Mouse (Mus musculus): ENCODE measurements around the gene Gm43951.
A peak's percentile ranks its signal among the peaks of the same experiment; 100 is the strongest.
"Not testable (repeated sequence)": the region's sequence is repeated elsewhere in the genome, so short reads cannot be mapped to it uniquely, and the experiment has no call there.

Gene Gm43951

GRCm38 (mm10) chr11:72184252-72184651, 22.4 kb downstream of the Gm43951 start:
- Histone ChIP-seq H3K36me3 (ENCODE audit: insufficient read depth, low read length) (peaks cover 26% of the 10 kb centered on the region), H3K4me3 (replicated peaks; ENCODE audit: low read length) (no peak overlapping the region), H3K4me1 (replicated peaks; ENCODE audit: low read depth, low read length) (peaks cover 14% of the 10 kb centered on the region), H3K9me3 (ENCODE audit: low read length) (no peaks in the 10 kb centered on the region), H3K27me3 (ENCODE audit: insufficient read depth, low read length) (no peaks in the 10 kb centered on the region)
- TF ChIP-seq POU5F1 (IDR thresholded peaks at IDR 0.05; ENCODE audit: borderline replicate concordance, low read length) (no peak), NANOG (IDR thresholded peaks at IDR 0.05; ENCODE audit: borderline replicate concordance, low read length) (no peak), CTCF (conservative IDR thresholded peaks at IDR 0.05; ENCODE audit: low read length) (no peak)

GRCm38 (mm10) chr11:72181136-72181535, 25.5 kb downstream of the Gm43951 start:
- Histone ChIP-seq H3K4me3 (replicated peaks; ENCODE audit: low read length) (no peak overlapping the region), H3K4me1 (replicated peaks; ENCODE audit: low read depth, low read length) (peaks cover 36% of the 10 kb centered on the region), H3K27me3 (ENCODE audit: insufficient read depth, low read length) (peaks cover 2% of the 10 kb centered on the region; the same call in 1 of the 2 replicates), H3K36me3 (ENCODE audit: insufficient read depth, low read length) (peaks cover 27% of the 10 kb centered on the region), H3K9me3 (ENCODE audit: low read length) (no peaks in the 10 kb centered on the region)
- TF ChIP-seq CTCF (conservative IDR thresholded peaks at IDR 0.05; ENCODE audit: low read length) = no peak
- no peak for TF ChIP-seq POU5F1 (IDR thresholded peaks at IDR 0.05; ENCODE audit: borderline replicate concordance, low read length)
- no peak for TF ChIP-seq NANOG (IDR thresholded peaks at IDR 0.05; ENCODE audit: borderline replicate concordance, low read length)

- peaks cover 2% of the 10 kb centered on the region; the same call in 1 of the 2 replicates for H3K27me3 ChIP-seq (ENCODE audit: insufficient read depth, low read length)
- no peak for TF ChIP-seq CTCF (conservative IDR thresholded peaks at IDR 0.05; ENCODE audit: low read length)
Observed at GRCm38 (mm10) chr11:72180556-72180955, 26.1 kb downstream of the Gm43951 start.

GRCm38 (mm10) chr11:72176553-72176952, 30.1 kb downstream of the Gm43951 start:
- Histone ChIP-seq H3K4me1 (replicated peaks; ENCODE audit: low read depth, low read length) (peaks cover 43% of the 10 kb centered on the region), H3K36me3 (ENCODE audit: insufficient read depth, low read length) (peaks cover 55% of the 10 kb centered on the region), H3K27me3 (ENCODE audit: insufficient read depth, low read length) (peaks cover 2% of the 10 kb centered on the region; the same call in 1 of the 2 replicates), H3K9me3 (ENCODE audit: low read length) (no peaks in the 10 kb centered on the region), H3K4me3 (replicated peaks; ENCODE audit: low read length) (no peak overlapping the region)
- no peak for TF ChIP-seq POU5F1 (IDR thresholded peaks at IDR 0.05; ENCODE audit: borderline replicate concordance, low read length)
- TF ChIP-seq NANOG (IDR thresholded peaks at IDR 0.05; ENCODE audit: borderline replicate concordance, low read length) = peak; percentile 92

More at GRCm38 (mm10) chr11:72180556-72180955, 26.1 kb downstream of the Gm43951 start:
- Histone ChIP-seq H3K36me3 (ENCODE audit: insufficient read depth, low read length) (peaks cover 33% of the 10 kb centered on the region), H3K4me3 (replicated peaks; ENCODE audit: low read length) (no peak overlapping the region), H3K4me1 (replicated peaks; ENCODE audit: low read depth, low read length) (peaks cover 38% of the 10 kb centered on the region), H3K9me3 (ENCODE audit: low read length) (no peaks in the 10 kb centered on the region)

- Histone ChIP-seq H3K4me3 (replicated peaks; ENCODE audit: low read length) (no peak overlapping the region), H3K36me3 (ENCODE audit: insufficient read depth, low read length) (peaks cover 55% of the 10 kb centered on the region)
- TF ChIP-seq NANOG (IDR thresholded peaks at IDR 0.05; ENCODE audit: borderline replicate concordance, low read length) (no peak), CTCF (conservative IDR thresholded peaks at IDR 0.05; ENCODE audit: low read length) (no peak), POU5F1 (IDR thresholded peaks at IDR 0.05; ENCODE audit: borderline replicate concordance, low read length) (no peak)
Observed at GRCm38 (mm10) chr11:72175966-72176365, 30.7 kb downstream of the Gm43951 start.

GRCm38 (mm10) chr11:72174721-72175120, 31.9 kb downstream of the Gm43951 start:
- TF ChIP-seq CTCF (conservative IDR thresholded peaks at IDR 0.05; ENCODE audit: low read length) (no peak), POU5F1 (IDR thresholded peaks at IDR 0.05; ENCODE audit: borderline replicate concordance, low read length) (no peak), NANOG (IDR thresholded peaks at IDR 0.05; ENCODE audit: borderline replicate concordance, low read length) (no peak)
- H3K36me3 ChIP-seq (ENCODE audit: insufficient read depth, low read length) = peaks cover 49% of the 10 kb centered on the region
- peaks cover 2% of the 10 kb centered on the region; the same call in 1 of the 2 replicates for H3K27me3 ChIP-seq (ENCODE audit: insufficient read depth, low read length)
- H3K4me3 ChIP-seq (replicated peaks; ENCODE audit: low read length) = no peak overlapping the region
- H3K9me3 ChIP-seq (ENCODE audit: low read length) = no peaks in the 10 kb centered on the region
- H3K4me1 ChIP-seq (replicated peaks; ENCODE audit: low read depth, low read length) = peaks cover 43% of the 10 kb centered on the region

More at GRCm38 (mm10) chr11:72175966-72176365, 30.7 kb downstream of the Gm43951 start:
- H3K27me3 ChIP-seq (ENCODE audit: insufficient read depth, low read length) = peaks cover 2% of the 10 kb centered on the region; the same call in 1 of the 2 replicates
- H3K4me1 ChIP-seq (replicated peaks; ENCODE audit: low read depth, low read length) = peaks cover 43% of the 10 kb centered on the region
- no peaks in the 10 kb centered on the region for H3K9me3 ChIP-seq (ENCODE audit: low read length)

- no peak for TF ChIP-seq POU5F1 (IDR thresholded peaks at IDR 0.05; ENCODE audit: borderline replicate concordance, low read length)
- TF ChIP-seq CTCF (conservative IDR thresholded peaks at IDR 0.05; ENCODE audit: low read length) = no peak
- TF ChIP-seq NANOG (IDR thresholded peaks at IDR 0.05; ENCODE audit: borderline replicate concordance, low read length) = no peak
- no peak overlapping the region for H3K4me3 ChIP-seq (replicated peaks; ENCODE audit: low read length)
- H3K27me3 ChIP-seq (ENCODE audit: insufficient read depth, low read length) = peaks cover 2% of the 10 kb centered on the region; the same call in 1 of the 2 replicates
- peaks cover 54% of the 10 kb centered on the region for H3K36me3 ChIP-seq (ENCODE audit: insufficient read depth, low read length)
- no peaks in the 10 kb centered on the region for H3K9me3 ChIP-seq (ENCODE audit: low read length)
- peaks cover 34% of the 10 kb centered on the region for H3K4me1 ChIP-seq (replicated peaks; ENCODE audit: low read depth, low read length)
Observed at GRCm38 (mm10) chr11:72173506-72173905, 33.1 kb downstream of the Gm43951 start.

- not testable (repeated sequence) for H3K27me3 ChIP-seq (ENCODE audit: insufficient read depth, low read length); H3K9me3 ChIP-seq (ENCODE audit: low read length); H3K4me3 ChIP-seq (replicated peaks; ENCODE audit: low read length)
- Histone ChIP-seq H3K36me3 (ENCODE audit: insufficient read depth, low read length) (peaks cover 57% of the 10 kb centered on the region), H3K4me1 (replicated peaks; ENCODE audit: low read depth, low read length) (peaks cover 18% of the 10 kb centered on the region)
Observed at GRCm38 (mm10) chr11:72171906-72172305, 34.7 kb downstream of the Gm43951 start.

- no peaks in the 10 kb centered on the region for H3K4me1 ChIP-seq (replicated peaks; ENCODE audit: low read depth, low read length)
- no peak for TF ChIP-seq CTCF (conservative IDR thresholded peaks at IDR 0.05; ENCODE audit: low read length)
- TF ChIP-seq POU5F1 (IDR thresholded peaks at IDR 0.05; ENCODE audit: borderline replicate concordance, low read length) = no peak
- no peak for TF ChIP-seq NANOG (IDR thresholded peaks at IDR 0.05; ENCODE audit: borderline replicate concordance, low read length)
- H3K27me3 ChIP-seq (ENCODE audit: insufficient read depth, low read length) = no peaks in the 10 kb centered on the region
- H3K36me3 ChIP-seq (ENCODE audit: insufficient read depth, low read length) = peaks cover 61% of the 10 kb centered on the region
- no peak overlapping the region for H3K4me3 ChIP-seq (replicated peaks; ENCODE audit: low read length)
- H3K9me3 ChIP-seq (ENCODE audit: low read length) = no peaks in the 10 kb centered on the region
Observed at GRCm38 (mm10) chr11:72169871-72170270, 36.8 kb downstream of the Gm43951 start.

Measured in E14TG2a.4 (cell line).